Comparison of ENCODE assay signal across 20 mouse cellular contexts in the genomic region with DNA sequence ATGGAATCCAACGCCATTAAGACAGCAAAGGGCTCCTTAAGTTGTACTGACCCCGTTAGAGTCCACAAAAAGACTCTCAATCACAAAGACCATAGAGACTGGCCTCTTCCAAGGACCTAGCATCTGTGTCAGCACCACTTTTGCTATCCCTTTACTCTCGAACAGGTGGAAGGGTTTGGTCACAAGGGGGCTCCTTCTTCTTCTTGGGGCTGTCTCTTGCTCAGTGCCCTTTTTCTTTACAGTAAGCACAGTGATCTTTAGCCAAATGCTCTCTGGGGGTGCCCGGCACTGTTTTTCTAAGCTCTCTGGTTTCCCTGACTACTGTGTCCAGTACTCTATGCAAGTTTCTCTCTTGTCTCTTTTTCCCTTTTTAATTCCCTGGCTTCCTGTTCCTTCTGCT.
"Had no signal": no experiment of that assay in that cellular context is flagged by ENCODE, and none has a peak within 500 bp of the region (broad histone marks: within the 10 kb centered on the region; RNA-seq: fewer than 3 reads in every experiment).

No protein-coding gene starts in this region.

- H3K27me3 ChIP-seq: limb, embryonic 12.5 days; limb, embryonic 15.5 days; lung, embryonic 15.5 days; megakaryocyte, embryonic 14.5 days; midbrain, embryonic 13.5 days had no signal

- DNase-seq: kidney, adult 11 months; kidney, adult 9 months; kidney, postnatal 25 days; layer of hippocampus, adult 9-11 months; layer of hippocampus, postnatal 36 days; left cerebral cortex, postnatal 4 days; lung, adult 18-20 months; lung, postnatal 10 days; lung, postnatal 36 days; thymus, postnatal 25 days had no signal

- H3K4me1 ChIP-seq: limb, embryonic 12.5 days; midbrain, embryonic 10.5 days; midbrain, embryonic 13.5 days had no signal

- H3K9me3 ChIP-seq: limb, embryonic 12.5 days; limb, embryonic 15.5 days; lung, embryonic 15.5 days; midbrain, embryonic 10.5 days; midbrain, embryonic 13.5 days had no signal

- H3K36me3 ChIP-seq: limb, embryonic 15.5 days; lung, embryonic 15.5 days had no signal

- H3K4me3 ChIP-seq: layer of hippocampus, adult 2 months; left cerebral cortex, adult 2 months; limb, embryonic 12.5 days; limb, embryonic 15.5 days; lung, embryonic 15.5 days; megakaryocyte, embryonic 14.5 days; midbrain, embryonic 10.5 days; midbrain, embryonic 13.5 days had no signal

- H3K4me2 ChIP-seq: limb, embryonic 12.5 days; limb, embryonic 15.5 days; lung, embryonic 15.5 days; midbrain, embryonic 13.5 days had no signal

- ATAC-seq: midbrain, embryonic 13.5 days had no signal

- H3K27ac ChIP-seq: kidney, postnatal 0 days; layer of hippocampus, adult 2 months; left cerebral cortex, adult 2 months; limb, embryonic 12.5 days; limb, embryonic 15.5 days; liver, embryonic 14.5 days; lung, embryonic 15.5 days; midbrain, embryonic 10.5 days; midbrain, embryonic 13.5 days had no signal

- H3K9ac ChIP-seq: limb, embryonic 12.5 days; limb, embryonic 15.5 days; liver, embryonic 14.5 days; lung, embryonic 15.5 days; midbrain, embryonic 13.5 days had no signal
